Mouse (Mus musculus) heart, postnatal 0 days (tissue): Measurements from ENCODE around the gene Palm. TPM values are rescaled to one million over a fixed set of nuclear protein-coding genes. Genes with fewer than 3 reads are reported as not detected.
"Not testable (repeated sequence)": the region's sequence is repeated elsewhere in the genome, so short reads cannot be mapped to it uniquely, and the experiment has no call there.

Experiments
- ATAC-seq: fragments of 200-750 bp; cut with Nextera tagmentation; 2 replicates; pipeline ENCODE4 v1.8.0; 2017; ENCODE audit warnings: low read depth, moderate number of reproducible peaks, moderate library complexity; ENCODE audit not compliant: insufficient read depth
- DNase-seq: peaks from one replicate; pipeline ENCODE4 v3.0.0-alpha.2; 2016; ENCODE audit warnings: low spot score
- H3K27ac ChIP-seq: fragments of 300-500 bp; sonication (generic); 2 replicates; pipeline ENCODE4 v1.5.1; 2014; ENCODE audit warnings: low read depth, mild to moderate bottlenecking
- H3K27me3 ChIP-seq: fragments of 300-500 bp; sonication (generic); 2 replicates; pipeline ENCODE4 v1.6.1; 2014; ENCODE audit warnings: low read length, mixed read lengths; ENCODE audit not compliant: control insufficient read depth, insufficient read depth
- H3K36me3 ChIP-seq: fragments of 300-500 bp; sonication (generic); replicated peaks from 2 replicates; pipeline ENCODE4 v1.6.1; 2014; ENCODE audit warnings: low read length, mixed read lengths; ENCODE audit not compliant: control insufficient read depth, insufficient read depth
- H3K4me1 ChIP-seq: fragments of 300-500 bp; sonication (generic); 2 replicates; pipeline ENCODE4 v1.6.1; 2014; ENCODE audit warnings: antibody characterized with exemption; ENCODE audit not compliant: control insufficient read depth, insufficient read depth
- H3K4me2 ChIP-seq: fragments of 300-500 bp; sonication (generic); 2 replicates; pipeline ENCODE4 v1.6.1; 2014; ENCODE audit warnings: low read depth, mild to moderate bottlenecking, low read length, moderate library complexity
- H3K4me3 ChIP-seq: fragments of 300-500 bp; sonication (generic); 2 replicates; pipeline ENCODE4 v1.5.1; 2014; ENCODE audit warnings: low read depth, low read length
- H3K9ac ChIP-seq: fragments of 300-500 bp; sonication (generic); replicated peaks from 2 replicates; pipeline ENCODE4 v1.6.1; 2014; ENCODE audit warnings: low read depth, low read length, mixed read lengths
- H3K9me3 ChIP-seq: fragments of 300-500 bp; sonication (generic); replicated peaks from 2 replicates; pipeline ENCODE4 v1.6.1; 2016; ENCODE audit warnings: low read length; ENCODE audit not compliant: control insufficient read depth
- CTCF ChIP-seq: IDR thresholded peaks from 2 replicates; pipeline ENCODE4 v1.5.1; 2016; ENCODE audit warnings: antibody characterized with exemption, control low read depth, low read depth
- EP300 ChIP-seq: IDR thresholded peaks from 2 replicates; pipeline ENCODE4 v1.6.1; 2016; ENCODE audit warnings: antibody characterized with exemption, low read depth
- WGBS: fragments of 180-500 bp; shearing (Covaris S2); extraction: QIAGEN DNeasy Blood & Tissue Kit; methylation state at CpG from one replicate; pipeline ENCODE4 v1.1.7; 2014; 5-methylcytosine and 5-hydroxymethylcytosine counted together
- polyA plus RNA-seq: library from polyadenylated mRNA; unstranded; fragments of >200 nt; fragmentation: Nextera tagmentation; extraction: Ambion mirVana; gene quantifications from 2 replicates; pipeline ENCODE4 v1.2.1, GENCODE M21; 2015
- total RNA-seq: library from RNA; depleted of rRNA; stranded (reverse); fragments of >200 nt; gene quantifications from 2 replicates; pipeline ENCODE4 v1.2.3, GENCODE M21; 2014; ENCODE audit warnings: low replicate concordance

The Palm gene
- total and polyA plus RNA-seq, 2 experiments from 2014 or later, result 44.0 to 52.3 TPM

DNA sequence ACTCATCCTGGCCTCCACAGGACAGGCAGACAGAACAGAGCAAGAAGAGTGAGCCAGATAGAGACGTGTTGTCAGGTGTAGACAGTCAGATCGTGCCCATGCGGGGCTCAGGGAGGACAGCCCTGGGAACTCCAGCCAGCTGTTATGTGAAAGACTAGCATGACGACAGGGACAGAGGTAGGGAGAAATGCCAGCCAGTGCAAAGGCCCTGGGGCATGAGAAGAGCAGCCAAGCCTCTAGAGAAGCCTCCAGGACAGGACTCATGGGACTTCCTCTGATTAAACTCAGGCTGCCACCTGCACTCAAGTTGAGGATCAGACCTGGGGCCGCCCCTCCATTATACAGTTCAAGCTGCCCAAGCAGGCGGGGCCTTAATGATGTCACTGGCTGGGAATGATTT lies 44.9 kb upstream of the Palm start:
- DNase-seq (no peak), ATAC-seq (no peak)
- Histone ChIP-seq H3K36me3 (peaks cover 11% of the 10 kb centered on the region; the same call in 1 of the 2 replicates), H3K4me1 (peaks cover 3% of the 10 kb centered on the region; the same call in 1 of the 2 replicates), H3K4me2 (no peak overlapping the region), H3K9ac (no peak overlapping the region), H3K27ac (no peak overlapping the region), H3K4me3 (no peak overlapping the region), H3K9me3 (no peaks in the 10 kb centered on the region), H3K27me3 (no peaks in the 10 kb centered on the region)
- WGBS, result 67% methylated on average over 6 of the region's 6 CpGs
- TF ChIP-seq CTCF (no peak), EP300 (no peak)

DNA sequence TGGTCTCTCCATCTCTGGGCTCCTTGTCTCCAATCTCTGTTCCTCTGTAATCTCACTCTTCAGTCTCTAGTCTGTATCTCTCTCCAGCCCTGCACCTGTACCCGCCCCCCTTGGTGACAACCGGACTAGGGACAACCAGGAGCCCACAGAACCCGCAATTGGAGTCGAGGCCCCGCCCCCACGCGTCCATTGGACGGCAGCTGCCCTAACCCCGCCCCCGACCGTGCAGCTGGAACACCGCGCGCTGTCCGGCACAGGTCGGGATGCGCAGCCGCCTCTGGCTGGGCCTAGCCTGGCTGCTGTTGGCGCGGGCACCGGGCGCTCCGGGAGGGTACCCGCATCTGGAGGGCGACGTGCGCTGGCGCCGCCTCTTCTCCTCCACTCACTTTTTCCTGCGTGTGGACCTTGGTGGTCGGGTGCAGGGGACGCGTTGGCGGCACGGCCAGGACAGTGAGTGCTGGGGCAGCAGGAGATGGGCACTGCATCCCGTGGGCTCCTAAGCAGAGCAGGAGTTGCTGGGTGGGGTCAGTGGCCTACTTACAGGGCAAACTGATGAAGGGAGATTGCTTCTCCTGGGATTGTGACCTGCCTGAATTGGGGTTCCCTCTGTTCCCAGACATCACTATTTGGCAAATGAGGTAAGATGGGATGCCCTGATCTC lies 38.4 kb upstream of the Palm start, which contains the start of gene Fgf22:
Gene Fgf22, plus strand, starts transcription at position 221 of the 661 bp plus-strand sequence.
- peak within 1 kb of the TSS; percentile 6; the same call in 1 of the 2 replicates for H3K9ac ChIP-seq
- ATAC-seq, result peak; percentile 75
- no peaks in the 10 kb centered on the region for H3K9me3 ChIP-seq
- under 1% methylated on average over 32 of the region's 36 CpGs for WGBS
- TF ChIP-seq EP300 (no peak), CTCF (no peak)
- no peak for DNase-seq
- H3K4me2 ChIP-seq, result peak within 1 kb of the TSS; percentile 52
- H3K27ac ChIP-seq, result no peak within 1 kb of the TSS
- no peaks in the 10 kb centered on the region for H3K27me3 ChIP-seq
- peak within 1 kb of the TSS; percentile 27 for H3K4me3 ChIP-seq
- H3K36me3 ChIP-seq, result peaks cover 28% of the 10 kb centered on the region
- peaks cover 6% of the 10 kb centered on the region; the same call in 1 of the 2 replicates for H3K4me1 ChIP-seq

DNA sequence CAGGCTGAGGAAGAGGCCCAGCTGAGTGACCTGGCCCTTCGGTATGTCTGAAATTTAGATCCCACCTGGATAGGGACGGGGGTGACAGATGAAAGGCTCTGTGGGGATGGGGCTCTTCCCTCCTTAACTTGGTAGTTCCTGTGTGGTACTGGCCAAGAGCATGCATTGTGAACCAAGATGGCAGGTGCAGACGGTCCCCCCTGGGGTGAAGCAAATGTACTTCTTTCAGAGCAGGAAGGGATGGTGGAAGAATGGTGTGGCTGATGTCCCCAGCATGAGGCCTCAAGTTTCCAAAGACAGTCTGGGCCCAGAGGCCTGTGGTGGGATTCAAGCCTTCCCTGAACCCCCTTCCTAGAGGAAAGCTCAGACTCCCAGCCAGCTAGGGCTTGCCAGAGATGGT lies 37.5 kb upstream of the Palm start:
- H3K27me3 ChIP-seq, result no peaks in the 10 kb centered on the region
- DNase-seq (no peak), ATAC-seq (no peak)
- WGBS, result 83% methylated on average over 3 of the region's 3 CpGs
- H3K36me3 ChIP-seq, result peaks cover 34% of the 10 kb centered on the region
- no peak overlapping the region for H3K9ac ChIP-seq
- no peak overlapping the region for H3K4me2 ChIP-seq
- no peak for TF ChIP-seq CTCF
- TF ChIP-seq EP300, result no peak
- H3K4me1 ChIP-seq, result peaks cover 6% of the 10 kb centered on the region; the same call in 1 of the 2 replicates
- H3K27ac ChIP-seq, result no peak overlapping the region
- no peaks in the 10 kb centered on the region for H3K9me3 ChIP-seq
- H3K4me3 ChIP-seq, result no peak overlapping the region

DNA sequence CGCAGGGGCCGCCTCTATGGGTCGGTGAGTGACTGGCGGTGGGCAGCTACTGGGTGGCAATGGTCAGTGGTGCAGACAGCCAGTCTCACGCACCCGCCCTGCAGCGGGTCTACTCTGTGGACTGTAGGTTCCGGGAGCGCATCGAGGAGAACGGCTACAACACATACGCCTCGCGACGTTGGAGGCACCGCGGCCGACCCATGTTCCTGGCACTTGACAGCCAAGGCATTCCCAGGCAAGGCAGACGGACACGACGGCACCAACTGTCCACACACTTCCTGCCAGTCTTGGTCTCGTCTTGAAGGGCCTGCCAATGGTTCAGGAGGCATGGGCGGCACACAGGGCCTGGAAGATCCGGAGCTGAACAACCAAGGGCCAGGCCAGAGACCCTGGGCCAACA lies 36.7 kb upstream of the Palm start:
- no peak for TF ChIP-seq CTCF
- no peak for TF ChIP-seq EP300
- no peak overlapping the region for H3K9ac ChIP-seq
- no peak overlapping the region for H3K4me3 ChIP-seq
- H3K4me2 ChIP-seq, result no peak overlapping the region
- 84% methylated on average over 24 of the region's 24 CpGs for WGBS
- no peak overlapping the region for H3K27ac ChIP-seq
- DNase-seq (no peak), ATAC-seq (no peak)
- H3K36me3 ChIP-seq, result peaks cover 42% of the 10 kb centered on the region
- no peaks in the 10 kb centered on the region for H3K9me3 ChIP-seq
- H3K4me1 ChIP-seq, result peaks cover 6% of the 10 kb centered on the region; the same call in 1 of the 2 replicates
- H3K27me3 ChIP-seq, result no peaks in the 10 kb centered on the region

DNA sequence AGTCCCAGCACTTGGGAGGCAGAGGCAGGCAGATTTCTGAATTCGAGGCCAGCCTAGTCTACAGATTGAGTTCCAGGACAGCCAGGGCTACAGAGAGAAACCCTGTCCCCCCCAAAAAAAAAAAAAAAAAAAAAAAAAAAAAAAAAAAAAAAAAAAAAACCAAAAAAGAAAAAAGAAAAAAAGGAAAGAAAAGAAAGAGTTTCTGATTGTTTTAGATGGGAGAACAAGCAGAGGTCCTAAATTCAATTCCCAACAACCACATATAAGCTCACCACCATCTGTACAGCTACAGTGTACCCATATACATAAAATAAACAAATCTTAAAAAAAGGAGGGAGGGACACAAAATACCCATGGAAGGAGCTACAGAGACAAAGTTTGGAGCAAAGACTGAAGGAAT lies 33.7 kb upstream of the Palm start:
- DNase-seq, ATAC-seq, H3K9ac ChIP-seq, H3K9me3 ChIP-seq, H3K27me3 ChIP-seq, H3K27ac ChIP-seq, H3K4me2 ChIP-seq, H3K4me3 ChIP-seq: not testable (repeated sequence)
- 86% methylated on average over 1 of the region's 1 CpGs for WGBS
- H3K36me3 ChIP-seq, result peaks cover 49% of the 10 kb centered on the region
- peaks cover 21% of the 10 kb centered on the region for H3K4me1 ChIP-seq
